Mouse (Mus musculus) midbrain, embryonic 11.5 days (tissue): Measurements from ENCODE around the gene Rec8. TPM values are rescaled to one million over a fixed set of nuclear protein-coding genes. Genes with fewer than 3 reads are reported as not detected.

Experiments used
- ATAC-seq: fragments of 200-750 bp; cut with Nextera tagmentation; 2 replicates; pipeline ENCODE4 v1.8.0; 2017; ENCODE audit warnings: moderate TSS enrichment, moderate library complexity; ENCODE audit not compliant: low FRiP score
- DNase-seq: peaks from one replicate; pipeline ENCODE4 v3.0.0; 2015; ENCODE audit warnings: low spot score; ENCODE audit errors: missing footprints
- H3K27ac ChIP-seq: fragments of 300-500 bp; sonication (generic); 2 replicates; pipeline ENCODE4 v1.5.1; 2014; ENCODE audit warnings: low read depth, low read length
- H3K27me3 ChIP-seq: fragments of 300-500 bp; sonication (generic); 2 replicates; pipeline ENCODE4 v1.6.1; 2014; ENCODE audit warnings: mild to moderate bottlenecking, low read length, moderate library complexity, mixed read lengths; ENCODE audit not compliant: control insufficient read depth, insufficient read depth
- H3K36me3 ChIP-seq: fragments of 300-500 bp; sonication (generic); 2 replicates; pipeline ENCODE4 v1.6.1; 2014; ENCODE audit warnings: mild to moderate bottlenecking, low read length, moderate library complexity, mixed read lengths; ENCODE audit not compliant: control insufficient read depth, insufficient read depth
- H3K4me1 ChIP-seq: fragments of 300-500 bp; sonication (generic); 2 replicates; pipeline ENCODE4 v1.6.1; 2014; ENCODE audit warnings: low read length; ENCODE audit not compliant: control insufficient read depth, insufficient read depth
- H3K4me2 ChIP-seq: fragments of 300-500 bp; sonication (generic); 2 replicates; pipeline ENCODE4 v1.6.1; 2014; ENCODE audit warnings: mild to moderate bottlenecking, moderate library complexity
- H3K4me3 ChIP-seq: fragments of 300-500 bp; sonication (generic); 2 replicates; pipeline ENCODE4 v1.5.1; 2014; ENCODE audit warnings: low read depth, low read length
- H3K9ac ChIP-seq: fragments of 300-500 bp; sonication (generic); 2 replicates; pipeline ENCODE4 v1.6.1; 2014; ENCODE audit warnings: low read length
- H3K9me3 ChIP-seq: fragments of 300-500 bp; sonication (generic); 2 replicates; pipeline ENCODE4 v1.6.1; 2016; ENCODE audit warnings: low read length; ENCODE audit not compliant: control insufficient read depth
- WGBS: fragments of 180-500 bp; shearing (Covaris S2); extraction: QIAGEN DNeasy Blood & Tissue Kit; methylation state at CpG from one replicate; pipeline ENCODE4 v1.1.7; 2014; 5-methylcytosine and 5-hydroxymethylcytosine counted together
- polyA plus RNA-seq: library from polyadenylated mRNA; unstranded; fragments of >200 nt; fragmentation: Nextera tagmentation; extraction: Ambion mirVana; gene quantifications from 2 replicates; pipeline ENCODE4 v1.2.1, GENCODE M21; 2014

Rec8 gene
- polyA plus RNA-seq, 1 experiment from 2014 or later = 2.6 TPM

DNA sequence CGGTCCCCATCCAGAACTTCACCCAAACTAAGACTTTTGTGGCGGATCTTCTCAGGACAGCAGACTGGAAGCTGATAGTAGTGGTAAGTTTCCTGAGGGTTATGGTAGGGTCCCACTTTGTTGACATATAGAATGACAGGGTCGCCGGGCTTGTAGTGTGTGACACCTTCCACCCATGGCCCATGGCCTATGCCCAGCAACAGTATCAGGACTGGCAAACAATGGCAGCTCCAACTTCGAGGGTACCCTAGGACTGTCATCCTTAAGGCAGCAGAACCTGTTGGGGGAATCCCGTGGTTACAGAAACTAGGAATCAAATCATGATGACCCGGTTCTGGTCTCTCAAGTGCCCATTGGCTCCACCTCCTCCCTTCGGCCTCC is 24.8 kb downstream of the Rec8 start:
- WGBS = 23% methylated on average over 8 of the region's 8 CpGs
- H3K4me3 ChIP-seq = peak overlapping the region; percentile 80
- H3K27me3 ChIP-seq = no peaks in the 10 kb centered on the region
- peaks cover 10% of the 10 kb centered on the region for H3K36me3 ChIP-seq
- peak overlapping the region; percentile 78 for H3K9ac ChIP-seq
- H3K9me3 ChIP-seq = no peaks in the 10 kb centered on the region
- H3K4me1 ChIP-seq = peaks cover 15% of the 10 kb centered on the region
- H3K27ac ChIP-seq = peak overlapping the region; percentile 80
- ATAC-seq (no peak; the same call in 1 of the 2 replicates), DNase-seq (no peak)
- H3K4me2 ChIP-seq = peak overlapping the region; percentile 66

DNA sequence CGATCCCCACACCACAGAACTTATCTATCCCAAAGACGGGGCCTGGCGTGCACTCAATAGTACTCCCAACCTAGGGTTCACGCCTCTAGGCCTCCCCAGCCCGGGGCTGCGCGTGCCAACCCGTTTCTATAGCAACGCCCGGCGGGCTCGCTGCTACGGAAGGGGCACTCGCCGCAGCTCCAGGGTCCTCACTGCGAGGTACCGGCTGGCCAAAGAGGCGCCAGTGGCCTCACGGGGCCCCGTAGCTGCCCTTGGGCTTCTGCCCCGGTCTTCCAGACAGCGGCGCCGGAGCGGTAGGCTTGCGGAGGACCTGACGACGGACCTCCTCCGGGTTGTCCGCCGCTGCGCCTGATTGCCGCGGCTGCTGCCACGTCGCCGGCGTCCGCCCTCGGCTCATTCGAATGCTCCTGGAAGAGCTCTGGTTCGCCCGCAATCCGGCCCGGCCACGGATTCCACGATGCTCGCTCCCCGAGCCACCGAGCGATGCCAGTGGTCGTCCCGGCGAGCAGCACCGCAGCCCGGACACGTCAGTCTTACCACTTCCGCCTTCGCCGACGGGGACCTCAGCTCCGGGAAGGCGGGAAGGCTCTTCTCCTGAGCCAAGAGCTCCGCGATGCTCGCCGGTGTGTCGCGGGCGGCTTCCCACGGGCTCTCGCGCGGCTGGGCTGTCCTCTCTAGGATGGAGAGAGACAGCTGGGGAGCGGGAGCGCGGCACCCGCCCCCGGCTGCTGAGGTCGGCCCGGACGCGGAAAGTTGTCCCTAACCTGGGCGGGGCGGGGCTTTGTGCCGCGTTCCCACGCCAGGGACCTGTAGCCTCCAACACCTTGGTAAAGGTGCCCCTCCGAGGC is 25.4 kb downstream of the Rec8 start, which contains the start of gene Tm9sf1:
Gene Tm9sf1 (minus strand): TSS at position 747 of the 848 bp plus-strand sequence.
- no peaks in the 10 kb centered on the region for H3K9me3 ChIP-seq
- H3K4me1 ChIP-seq = peaks cover 15% of the 10 kb centered on the region
- peak; percentile 98 for DNase-seq
- H3K36me3 ChIP-seq = peaks cover 6% of the 10 kb centered on the region
- H3K27me3 ChIP-seq = no peaks in the 10 kb centered on the region
- peak within 1 kb of the TSS; percentile 80 for H3K27ac ChIP-seq
- peak; percentile 92 for ATAC-seq
- H3K4me2 ChIP-seq = peak within 1 kb of the TSS; percentile 66
- under 1% methylated on average over 89 of the region's 89 CpGs for WGBS
- H3K4me3 ChIP-seq = peak within 1 kb of the TSS; percentile 80
- H3K9ac ChIP-seq = peak within 1 kb of the TSS; percentile 78

DNA sequence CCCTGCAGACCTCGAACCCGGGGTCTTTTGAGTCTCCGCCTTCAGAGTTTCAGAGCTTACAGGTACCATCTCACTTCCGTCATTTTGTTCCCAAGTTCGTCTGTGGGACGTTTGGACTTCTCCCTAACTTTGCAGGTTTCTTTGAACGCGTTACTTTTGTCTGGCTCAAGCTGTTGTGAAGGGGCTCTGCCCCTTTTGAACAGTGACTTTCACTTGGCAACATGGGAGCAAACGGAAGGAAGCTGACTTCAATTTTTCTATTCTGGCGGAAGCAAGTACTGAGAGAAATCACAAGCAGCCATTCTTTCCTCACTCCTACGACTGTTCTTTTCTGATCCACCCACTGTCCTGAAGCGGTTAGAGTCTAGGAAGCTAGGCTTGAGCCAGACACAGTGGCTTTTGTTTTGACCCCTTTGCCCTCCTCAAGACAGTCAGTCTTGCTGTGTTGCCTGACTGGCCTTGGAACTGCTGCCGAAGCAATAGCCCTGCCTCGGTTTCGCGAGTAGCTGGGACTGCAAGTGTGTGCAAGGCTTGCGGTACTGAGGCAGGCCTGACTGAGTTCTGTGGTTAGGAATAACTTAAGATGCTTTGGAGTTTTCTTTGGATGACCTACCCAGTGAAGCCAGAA is 26.5 kb downstream of the Rec8 start:
- Histone ChIP-seq H3K9ac (peak overlapping the region; percentile 78), H3K36me3 (peaks cover 6% of the 10 kb centered on the region), H3K27ac (no peak overlapping the region), H3K4me3 (peak overlapping the region; percentile 80), H3K9me3 (no peaks in the 10 kb centered on the region), H3K4me1 (peaks cover 15% of the 10 kb centered on the region), H3K27me3 (no peaks in the 10 kb centered on the region), H3K4me2 (peak overlapping the region; percentile 66)
- 38% methylated on average over 17 of the region's 17 CpGs for WGBS
- DNase-seq (peak; percentile 83), ATAC-seq (no peak)

DNA sequence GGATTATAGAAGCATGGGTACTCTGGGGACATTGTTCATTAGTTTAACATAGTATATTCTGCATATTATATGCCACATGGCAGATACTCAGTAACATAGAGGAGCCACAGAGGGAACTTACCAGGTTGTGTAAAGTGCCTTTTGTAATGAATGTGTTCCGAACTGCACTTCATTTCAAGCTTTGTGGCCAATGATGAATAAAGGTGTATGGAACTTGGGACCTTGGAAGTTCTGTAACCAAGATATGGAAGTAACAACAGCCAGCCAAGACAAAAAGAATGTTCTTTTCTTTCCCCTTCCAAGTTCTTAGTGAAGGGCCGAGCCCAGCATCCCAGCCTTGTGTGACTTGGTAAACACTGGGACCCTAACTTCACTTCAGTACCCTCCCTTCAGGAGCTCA is 32.0 kb downstream of the Rec8 start, which contains the start of gene Tssk4:
Gene Tssk4 (plus strand): TSS at position 301 of the 400 bp plus-strand sequence.
- no peak within 1 kb of the TSS for H3K4me2 ChIP-seq
- ATAC-seq = no peak

GRCm38 (mm10) chr14:55651528-55651927 is 33.7 kb downstream of the Rec8 start:
- Histone ChIP-seq H3K4me2 (no peak overlapping the region), H3K4me1 (no peaks in the 10 kb centered on the region), H3K9me3 (no peaks in the 10 kb centered on the region), H3K36me3 (no peaks in the 10 kb centered on the region), H3K27ac (no peak overlapping the region), H3K4me3 (no peak overlapping the region), H3K27me3 (no peaks in the 10 kb centered on the region), H3K9ac (no peak overlapping the region)
- ATAC-seq = no peak
- WGBS = 89% methylated on average over 7 of the region's 7 CpGs
- DNase-seq = peak; percentile 72

More for the DNA sequence above, 32.0 kb downstream of the Rec8 start, which contains the start of gene Tssk4:
- H3K4me3 ChIP-seq = no peak within 1 kb of the TSS
- H3K27ac ChIP-seq = no peak within 1 kb of the TSS
- no peaks in the 10 kb centered on the region for H3K36me3 ChIP-seq
- H3K9me3 ChIP-seq = no peaks in the 10 kb centered on the region
- H3K27me3 ChIP-seq = no peaks in the 10 kb centered on the region
- H3K4me1 ChIP-seq = peaks cover 1% of the 10 kb centered on the region; the same call in 1 of the 2 replicates
- no peak within 1 kb of the TSS for H3K9ac ChIP-seq
- 93% methylated on average over 2 of the region's 2 CpGs for WGBS
- DNase-seq = no peak

GRCm38 (mm10) chr14:55656935-55657334 is 39.1 kb downstream of the Rec8 start:
- H3K36me3 ChIP-seq = no peaks in the 10 kb centered on the region; the same call in 1 of the 2 replicates
- DNase-seq = no peak
- H3K4me1 ChIP-seq = no peaks in the 10 kb centered on the region; the same call in 1 of the 2 replicates
- no peak for ATAC-seq
- H3K9me3 ChIP-seq = no peaks in the 10 kb centered on the region
- H3K4me3 ChIP-seq = no peak overlapping the region
- H3K4me2 ChIP-seq = no peak overlapping the region
- no peaks in the 10 kb centered on the region for H3K27me3 ChIP-seq
- H3K27ac ChIP-seq = no peak overlapping the region
- WGBS = 88% methylated on average over 3 of the region's 3 CpGs
- H3K9ac ChIP-seq = no peak overlapping the region

GRCm38 (mm10) chr14:55658011-55658410 is 40.2 kb downstream of the Rec8 start:
- 90% methylated on average over 5 of the region's 5 CpGs for WGBS

GRCm38 (mm10) chr14:55659960-55660573 is 42.2 kb downstream of the Rec8 start, which contains the start of gene Mdp1:
Mdp1 (minus strand) TSS chr14:55660508.
- DNase-seq (peak; percentile 95), ATAC-seq (peak; percentile 93)
- Histone ChIP-seq H3K27me3 (no peaks in the 10 kb centered on the region), H3K4me2 (peak within 1 kb of the TSS; percentile 48), H3K9me3 (no peaks in the 10 kb centered on the region), H3K36me3 (peaks cover 2% of the 10 kb centered on the region), H3K9ac (peak within 1 kb of the TSS; percentile 81), H3K27ac (0 out of 2 replicates have a peak within 1 kb of the TSS, but pooled peaks have one; percentile 2), H3K4me3 (peak within 1 kb of the TSS; percentile 70), H3K4me1 (no peaks in the 10 kb centered on the region; the same call in 1 of the 2 replicates)
- WGBS = under 1% methylated on average over 39 of the region's 39 CpGs

More at GRCm38 (mm10) chr14:55658011-55658410, 40.2 kb downstream of the Rec8 start:
- Histone ChIP-seq H3K9ac (no peak overlapping the region), H3K27me3 (no peaks in the 10 kb centered on the region), H3K4me3 (no peak overlapping the region), H3K9me3 (no peaks in the 10 kb centered on the region), H3K36me3 (peaks cover 2% of the 10 kb centered on the region), H3K27ac (no peak overlapping the region), H3K4me2 (no peak overlapping the region), H3K4me1 (no peaks in the 10 kb centered on the region; the same call in 1 of the 2 replicates)
- ATAC-seq = no peak
- no peak for DNase-seq
